Mouse (Mus musculus) gastrocnemius, postnatal 4 days (tissue): ENCODE measurements around the gene Abcc9. TPM values are rescaled to one million over a fixed set of nuclear protein-coding genes. Genes with fewer than 3 reads are reported as not detected.

Experiments
- DNase-seq, 2 experiments: peaks; one replicate each; pipeline ENCODE4 v3.0.0; 2021 to 2022; ENCODE audit warnings: low spot score in 2 of 2, mixed read lengths in 2 of 2
- total RNA-seq, 2 experiments: library from RNA; stranded (reverse); gene quantifications; 2 replicates each; pipeline ENCODE4 v1.2.3; 2021

Abcc9 gene
- total RNA-seq, 2 experiments from 2014 or later, result 114 to 117 TPM

GRCm38 (mm10) chr6:142555988-142556387 lies 146.1 kb downstream of the Abcc9 start:
- no peak for DNase-seq

DNA sequence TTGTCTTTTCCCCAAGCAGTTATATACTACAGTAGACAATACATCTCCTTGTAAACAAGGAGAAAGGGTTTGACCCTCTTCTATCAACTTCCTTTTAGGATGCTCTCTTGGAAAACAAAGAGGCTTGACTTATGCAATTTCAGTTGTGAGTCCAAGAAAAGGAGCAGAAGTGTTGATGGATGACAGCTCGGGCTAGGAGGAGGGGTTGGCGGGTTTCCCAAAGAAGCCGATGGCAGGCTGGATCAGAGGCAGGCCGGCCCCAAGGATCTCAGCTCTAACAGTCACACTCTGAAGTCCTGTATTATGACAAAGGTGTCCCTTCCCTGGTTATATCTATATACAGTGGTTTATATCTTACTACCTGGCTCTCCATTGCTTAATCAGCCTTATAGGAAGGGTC lies 150.6 kb downstream of the Abcc9 start:
- DNase-seq, result no peak

- DNase-seq, result no peak
Observed at GRCm38 (mm10) chr6:142550871-142551270, 151.2 kb downstream of the Abcc9 start.

DNA sequence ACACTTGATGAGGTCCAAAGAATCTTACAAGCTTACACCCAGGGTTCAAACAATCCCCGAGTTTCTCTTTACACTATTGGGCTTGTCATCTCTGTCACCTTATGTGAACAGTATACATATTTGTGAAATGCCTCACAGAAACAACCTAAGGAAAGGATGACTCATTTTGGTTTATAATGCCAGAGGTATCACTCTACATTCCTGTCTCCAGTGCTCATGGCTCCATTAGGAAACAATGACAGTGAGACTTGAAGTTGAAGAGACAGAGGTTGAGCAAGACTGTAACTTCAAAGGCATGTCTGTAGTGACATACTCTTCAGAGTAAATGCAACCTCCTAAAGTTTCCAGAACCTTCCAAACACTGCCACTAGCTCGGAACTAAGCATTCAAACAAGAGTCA lies 153.7 kb downstream of the Abcc9 start:
- DNase-seq, result no peak

DNA sequence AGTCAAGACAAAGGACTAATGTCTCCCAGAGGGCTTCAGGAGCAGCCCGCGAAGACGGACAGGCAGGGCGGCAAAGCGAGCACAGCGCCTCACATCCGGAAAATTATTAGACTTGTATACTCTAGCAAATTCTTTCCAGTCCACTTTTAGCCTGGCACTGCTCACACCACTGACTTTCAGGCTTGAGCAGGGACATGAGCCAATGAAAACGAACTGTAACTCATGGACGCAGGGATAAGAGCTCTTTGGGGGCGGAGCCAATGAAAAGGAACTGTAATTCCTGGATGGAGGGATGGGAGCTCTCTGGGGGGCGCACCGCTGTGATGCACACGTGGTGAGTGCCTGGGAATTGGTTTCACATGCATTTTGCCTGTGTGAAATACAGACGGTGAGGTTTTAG lies 157.0 kb downstream of the Abcc9 start:
- no peak for DNase-seq

GRCm38 (mm10) chr6:142543648-142544047 lies 158.5 kb downstream of the Abcc9 start:
- no peak for DNase-seq

- no peak for DNase-seq
Observed at GRCm38 (mm10) chr6:142542800-142543175, 159.3 kb downstream of the Abcc9 start.

GRCm38 (mm10) chr6:142542082-142542799 lies 159.9 kb downstream of the Abcc9 start:
- DNase-seq, result no peak

GRCm38 (mm10) chr6:142540561-142541160 lies 161.5 kb downstream of the Abcc9 start:
- DNase-seq, result no peak

GRCm38 (mm10) chr6:142540131-142540530 lies 162.0 kb downstream of the Abcc9 start:
- no peak for DNase-seq

- DNase-seq, result peak in 1 of 2 experiments; percentile 25
Observed at GRCm38 (mm10) chr6:142538503-142538902, 163.6 kb downstream of the Abcc9 start.

Other genes starting within 250 kb of the Abcc9 start
- under 1 TPM in 1 of 2 experiments, not detected in 1; 0.23 TPM for gene Gys2, start 229.2 kb downstream of the Abcc9 start, total RNA-seq
- 100 to 1,000 TPM; 162 to 170 TPM for gene Ldhb, start 194.4 kb downstream of the Abcc9 start, total RNA-seq
- 10 to 100 TPM; 21.0 to 21.2 TPM for gene Kcnj8, start 130.7 kb downstream of the Abcc9 start, total RNA-seq
- 10 to 100 TPM; 40.8 to 42.0 TPM for gene Cmas, start 54.4 kb upstream of the Abcc9 start, total RNA-seq
- gene Sult6b2, start 102.2 kb upstream of the Abcc9 start, total RNA-seq, result not detected